Mouse (Mus musculus): Measurements from ENCODE around the gene Ypel2. TPM values are rescaled to one million over a fixed set of nuclear protein-coding genes. Genes with fewer than 3 reads are reported as not detected.

Gene Ypel2
- polyA plus RNA-seq, 1 experiment, result 1.5 TPM

DNA sequence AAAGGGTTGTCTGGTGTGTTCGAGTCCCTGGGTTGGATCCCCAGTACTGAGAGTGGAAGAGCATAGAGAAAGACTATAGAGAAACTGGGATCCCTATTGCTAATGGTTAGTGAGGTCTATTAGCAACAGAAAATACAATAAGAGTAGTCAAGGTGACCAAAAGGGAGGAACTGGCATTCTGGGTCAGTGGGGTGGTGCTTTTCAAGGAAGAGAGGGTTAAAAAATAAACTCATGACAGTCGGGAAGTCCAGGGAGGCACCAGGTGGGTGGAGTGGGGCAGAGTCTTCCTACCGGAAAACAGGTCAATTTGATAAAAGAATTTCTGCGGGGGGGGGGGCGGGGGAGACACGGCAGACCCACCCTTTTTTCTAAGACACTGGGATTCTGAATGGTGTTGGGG lies 823 bp upstream of the Ypel2 start:
- H3ac ChIP-seq (ENCODE audit: control insufficient read depth, insufficient read length), result no peak overlapping the region
- TF ChIP-seq TCF3 (IDR thresholded peaks at IDR 0.05; ENCODE audit: insufficient read length, low read depth), result no peak
- no peaks in the 10 kb centered on the region for H3K36me3 ChIP-seq (ENCODE audit: control insufficient read depth, insufficient read depth)
- peak overlapping the region; percentile 39 for H3K4me3 ChIP-seq
- no peaks in the 10 kb centered on the region for H3K79me2 ChIP-seq (ENCODE audit: control insufficient read depth, insufficient read depth)
- H3K27me3 ChIP-seq (ENCODE audit: control insufficient read depth, insufficient read depth, insufficient read length), result no peaks in the 10 kb centered on the region
- H3K4me2 ChIP-seq (ENCODE audit: low read depth), result peak overlapping the region; percentile 83

DNA sequence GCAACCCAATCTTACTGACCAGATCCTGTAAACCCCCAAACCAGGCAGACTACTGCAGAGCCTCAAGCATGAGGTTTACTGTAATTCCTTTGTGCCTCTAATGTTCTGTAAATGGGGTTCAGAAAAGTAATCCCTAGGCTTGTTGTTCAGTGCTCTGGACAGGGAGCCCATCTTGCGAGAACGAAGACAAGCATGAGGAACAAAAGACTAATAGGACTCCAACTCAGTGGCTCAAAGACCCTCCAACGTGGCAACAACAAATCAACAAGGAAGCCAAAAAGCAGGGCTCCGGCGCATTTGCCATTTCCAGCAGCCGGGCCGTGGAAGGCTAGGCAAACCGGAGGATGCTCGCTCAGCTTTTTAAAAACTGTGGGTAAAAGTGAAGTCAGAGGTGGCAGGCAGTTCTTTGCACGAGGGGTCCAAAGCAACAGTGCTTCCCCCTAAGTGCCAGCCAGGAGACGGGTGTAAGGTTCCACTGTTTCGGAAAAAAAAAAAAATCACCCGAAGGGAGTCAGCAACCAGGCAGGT lies 982 bp downstream of the Ypel2 start:
- Histone ChIP-seq H3K4me2 (ENCODE audit: low read depth) (peak overlapping the region; percentile 91), H3K36me3 (ENCODE audit: control insufficient read depth, insufficient read depth) (no peaks in the 10 kb centered on the region), H3ac (ENCODE audit: control insufficient read depth, insufficient read length) (peak overlapping the region; percentile 57), H3K27me3 (ENCODE audit: control insufficient read depth, insufficient read depth, insufficient read length) (no peaks in the 10 kb centered on the region), H3K79me2 (ENCODE audit: control insufficient read depth, insufficient read depth) (no peaks in the 10 kb centered on the region), H3K4me3 (peak overlapping the region; percentile 39)
- TF ChIP-seq POLR2A (IDR thresholded peaks at IDR 0.05; ENCODE audit: insufficient read length, low read depth), result no peak
- TF ChIP-seq REST (IDR thresholded peaks at IDR 0.05; ENCODE audit: insufficient read depth, insufficient read length), result no peak
- no peak for TF ChIP-seq MAX (IDR thresholded peaks at IDR 0.05; ENCODE audit: low read depth)
- TF ChIP-seq MYOG (IDR thresholded peaks at IDR 0.05; ENCODE audit: control insufficient read depth in 1 of 3, insufficient read depth in 1 of 3, insufficient read length in 2 of 3, low read depth in 2 of 3), result no peak
- no peak for TF ChIP-seq POLR2AphosphoS2 (IDR thresholded peaks at IDR 0.05; ENCODE audit: insufficient read length, low read depth)
- TF ChIP-seq E2F4 (IDR thresholded peaks at IDR 0.05; ENCODE audit: insufficient read depth), result no peak
- TF ChIP-seq SRF (IDR thresholded peaks at IDR 0.05; ENCODE audit: control insufficient read depth, insufficient read length, low read depth), result no peak
- no peak for TF ChIP-seq TCF3 (IDR thresholded peaks at IDR 0.05; ENCODE audit: insufficient read length, low read depth)
- TF ChIP-seq CEBPB (IDR thresholded peaks at IDR 0.05; ENCODE audit: insufficient read depth, poor library complexity, severe bottlenecking), result no peak
- TF ChIP-seq MYOD1 (IDR thresholded peaks at IDR 0.05; ENCODE audit: control insufficient read depth in 1 of 3, insufficient read length in 2 of 3, low read depth in 2 of 3), result no peak

DNA sequence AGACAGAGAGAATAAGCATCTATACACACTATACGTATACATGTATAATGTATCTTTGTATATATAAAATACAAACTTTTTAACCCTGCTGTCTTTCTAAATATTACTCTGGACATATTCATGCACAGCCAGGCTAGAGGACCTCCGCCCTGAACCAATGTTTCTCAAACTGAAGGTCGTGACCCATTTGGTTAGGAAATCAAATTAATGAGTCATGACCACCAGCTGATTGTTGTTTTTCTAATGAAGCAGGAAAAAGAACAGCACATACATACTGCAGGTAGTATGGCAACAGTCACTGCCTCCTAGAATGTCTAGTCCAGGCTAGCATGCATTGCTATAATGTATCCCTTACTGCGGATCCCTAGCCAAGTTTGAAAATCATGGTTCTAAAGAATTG lies 2.3 kb downstream of the Ypel2 start:
- Histone ChIP-seq H3K27me3 (ENCODE audit: control insufficient read depth, insufficient read depth, insufficient read length) (no peaks in the 10 kb centered on the region), H3K79me2 (ENCODE audit: control insufficient read depth, insufficient read depth) (no peaks in the 10 kb centered on the region), H3ac (ENCODE audit: control insufficient read depth, insufficient read length) (no peak overlapping the region), H3K4me3 (no peak overlapping the region), H3K36me3 (ENCODE audit: control insufficient read depth, insufficient read depth) (no peaks in the 10 kb centered on the region), H3K4me2 (ENCODE audit: low read depth) (no peak overlapping the region)
- no peak for TF ChIP-seq CEBPB (IDR thresholded peaks at IDR 0.05; ENCODE audit: insufficient read depth, poor library complexity, severe bottlenecking)
- no peak for TF ChIP-seq E2F4 (IDR thresholded peaks at IDR 0.05; ENCODE audit: insufficient read depth)
- no peak for TF ChIP-seq TCF12 (IDR thresholded peaks at IDR 0.05; ENCODE audit: insufficient read depth, poor library complexity, severe bottlenecking)
- no peak for TF ChIP-seq TCF3 (IDR thresholded peaks at IDR 0.05; ENCODE audit: insufficient read length, low read depth)
- TF ChIP-seq MYOD1 (IDR thresholded peaks at IDR 0.05; ENCODE audit: control insufficient read depth in 1 of 3, insufficient read length in 2 of 3, low read depth in 2 of 3), result no peak
- TF ChIP-seq SRF (IDR thresholded peaks at IDR 0.05; ENCODE audit: control insufficient read depth, insufficient read length, low read depth), result no peak
- no peak for TF ChIP-seq POLR2A (IDR thresholded peaks at IDR 0.05; ENCODE audit: insufficient read length, low read depth)
- no peak for TF ChIP-seq MYOG (IDR thresholded peaks at IDR 0.05; ENCODE audit: control insufficient read depth in 1 of 3, insufficient read depth in 1 of 3, insufficient read length in 2 of 3, low read depth in 2 of 3)

DNA sequence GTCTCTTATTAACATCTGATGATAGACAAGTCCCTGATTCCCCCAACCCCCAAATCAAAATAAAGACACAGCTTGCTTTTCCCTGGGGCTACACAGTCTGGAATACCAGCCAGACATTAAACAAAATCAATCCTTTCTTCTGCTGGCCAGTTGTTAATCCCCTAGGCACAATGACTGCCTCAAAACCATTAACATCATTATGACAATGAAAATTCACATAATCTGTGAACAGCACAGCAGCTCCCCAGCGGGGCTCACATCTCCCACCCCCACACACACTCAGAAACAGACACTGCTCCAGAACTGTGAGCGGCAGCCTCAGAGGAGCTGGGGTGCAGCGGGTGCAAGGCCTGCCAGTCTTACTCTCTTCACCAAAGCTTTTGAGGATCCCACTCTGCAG lies 3.2 kb downstream of the Ypel2 start:
- no peak for TF ChIP-seq CEBPB (IDR thresholded peaks at IDR 0.05; ENCODE audit: insufficient read depth, poor library complexity, severe bottlenecking)
- no peak for TF ChIP-seq REST (IDR thresholded peaks at IDR 0.05; ENCODE audit: insufficient read depth, insufficient read length)
- no peak for TF ChIP-seq MAX (IDR thresholded peaks at IDR 0.05; ENCODE audit: low read depth)
- no peak for TF ChIP-seq TCF3 (IDR thresholded peaks at IDR 0.05; ENCODE audit: insufficient read length, low read depth)
- TF ChIP-seq MYOG (IDR thresholded peaks at IDR 0.05; ENCODE audit: control insufficient read depth in 1 of 3, insufficient read depth in 1 of 3, insufficient read length in 2 of 3, low read depth in 2 of 3), result no peak
- no peak for TF ChIP-seq SRF (IDR thresholded peaks at IDR 0.05; ENCODE audit: control insufficient read depth, insufficient read length, low read depth)
- no peak for TF ChIP-seq POLR2A (IDR thresholded peaks at IDR 0.05; ENCODE audit: insufficient read length, low read depth)
- TF ChIP-seq TCF12 (IDR thresholded peaks at IDR 0.05; ENCODE audit: insufficient read depth, poor library complexity, severe bottlenecking), result no peak
- no peak for TF ChIP-seq E2F4 (IDR thresholded peaks at IDR 0.05; ENCODE audit: insufficient read depth)
- TF ChIP-seq POLR2AphosphoS2 (IDR thresholded peaks at IDR 0.05; ENCODE audit: insufficient read length, low read depth), result no peak
- no peak for TF ChIP-seq USF1 (IDR thresholded peaks at IDR 0.05; ENCODE audit: low read depth)
- TF ChIP-seq MYOD1 (IDR thresholded peaks at IDR 0.05; ENCODE audit: control insufficient read depth in 1 of 3, insufficient read length in 2 of 3, low read depth in 2 of 3), result no peak
- Histone ChIP-seq H3K36me3 (ENCODE audit: control insufficient read depth, insufficient read depth) (no peaks in the 10 kb centered on the region), H3K4me2 (ENCODE audit: low read depth) (no peak overlapping the region), H3ac (ENCODE audit: control insufficient read depth, insufficient read length) (no peak overlapping the region), H3K27me3 (ENCODE audit: control insufficient read depth, insufficient read depth, insufficient read length) (no peaks in the 10 kb centered on the region), H3K4me3 (no peak overlapping the region), H3K79me2 (ENCODE audit: control insufficient read depth, insufficient read depth) (no peaks in the 10 kb centered on the region)

DNA sequence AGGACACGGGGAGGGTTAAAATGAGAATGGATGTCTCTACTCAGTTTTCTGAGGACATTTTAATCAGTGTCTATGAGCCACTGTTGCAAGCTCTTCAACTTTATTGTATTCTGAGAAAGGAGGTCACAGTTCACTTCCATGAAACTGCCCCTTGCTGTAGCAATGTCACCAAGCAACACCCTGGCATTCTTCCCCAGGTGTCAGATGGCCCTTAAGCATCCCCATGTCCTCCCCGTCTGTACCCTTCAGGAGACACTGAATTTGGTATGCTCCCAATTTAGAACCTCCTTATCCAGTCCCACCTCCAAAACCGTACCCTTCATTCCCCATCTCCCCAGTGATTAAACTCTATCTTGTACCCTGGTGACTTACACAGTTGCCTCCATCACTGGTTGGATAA lies 8.5 kb downstream of the Ypel2 start:
- no peak for TF ChIP-seq TCF12 (IDR thresholded peaks at IDR 0.05; ENCODE audit: insufficient read depth, poor library complexity, severe bottlenecking)
- no peak for TF ChIP-seq MYOD1 (IDR thresholded peaks at IDR 0.05; ENCODE audit: control insufficient read depth in 1 of 3, insufficient read length in 2 of 3, low read depth in 2 of 3)
- TF ChIP-seq POLR2A (IDR thresholded peaks at IDR 0.05; ENCODE audit: insufficient read length, low read depth), result no peak
- TF ChIP-seq USF1 (IDR thresholded peaks at IDR 0.05; ENCODE audit: low read depth), result no peak
- TF ChIP-seq MAX (IDR thresholded peaks at IDR 0.05; ENCODE audit: low read depth), result no peak
- TF ChIP-seq SRF (IDR thresholded peaks at IDR 0.05; ENCODE audit: control insufficient read depth, insufficient read length, low read depth), result no peak
- TF ChIP-seq POLR2AphosphoS2 (IDR thresholded peaks at IDR 0.05; ENCODE audit: insufficient read length, low read depth), result no peak
- no peak for TF ChIP-seq CEBPB (IDR thresholded peaks at IDR 0.05; ENCODE audit: insufficient read depth, poor library complexity, severe bottlenecking)
- no peak for TF ChIP-seq MYOG (IDR thresholded peaks at IDR 0.05; ENCODE audit: control insufficient read depth in 1 of 3, insufficient read depth in 1 of 3, insufficient read length in 2 of 3, low read depth in 2 of 3)
- TF ChIP-seq TCF3 (IDR thresholded peaks at IDR 0.05; ENCODE audit: insufficient read length, low read depth), result no peak
- TF ChIP-seq REST (IDR thresholded peaks at IDR 0.05; ENCODE audit: insufficient read depth, insufficient read length), result no peak
- TF ChIP-seq E2F4 (IDR thresholded peaks at IDR 0.05; ENCODE audit: insufficient read depth), result no peak
- no peaks in the 10 kb centered on the region for H3K79me2 ChIP-seq (ENCODE audit: control insufficient read depth, insufficient read depth)
- no peak overlapping the region for H3K4me2 ChIP-seq (ENCODE audit: low read depth)
- H3ac ChIP-seq (ENCODE audit: control insufficient read depth, insufficient read length), result no peak overlapping the region
- no peaks in the 10 kb centered on the region for H3K36me3 ChIP-seq (ENCODE audit: control insufficient read depth, insufficient read depth)
- H3K27me3 ChIP-seq (ENCODE audit: control insufficient read depth, insufficient read depth, insufficient read length), result no peaks in the 10 kb centered on the region
- no peak overlapping the region for H3K4me3 ChIP-seq
